Mouse (Mus musculus) subcutaneous adipose tissue, adult 2 months (tissue): ENCODE results near the gene Susd2. TPM values are rescaled to one million over a fixed set of nuclear protein-coding genes. Genes with fewer than 3 reads are reported as not detected.

Source experiments
- polyA plus RNA-seq: library from polyadenylated mRNA; depleted of rRNA; stranded (reverse); fragments of >200 nt; gene quantifications from 2 replicates; pipeline ENCODE4 v1.2.3, GENCODE M21; 2012; ENCODE audit warnings: low replicate concordance; rRNA removed

Susd2 gene
- polyA plus RNA-seq, result 10.9 and 26.2 TPM in 2 replicates

DNA sequence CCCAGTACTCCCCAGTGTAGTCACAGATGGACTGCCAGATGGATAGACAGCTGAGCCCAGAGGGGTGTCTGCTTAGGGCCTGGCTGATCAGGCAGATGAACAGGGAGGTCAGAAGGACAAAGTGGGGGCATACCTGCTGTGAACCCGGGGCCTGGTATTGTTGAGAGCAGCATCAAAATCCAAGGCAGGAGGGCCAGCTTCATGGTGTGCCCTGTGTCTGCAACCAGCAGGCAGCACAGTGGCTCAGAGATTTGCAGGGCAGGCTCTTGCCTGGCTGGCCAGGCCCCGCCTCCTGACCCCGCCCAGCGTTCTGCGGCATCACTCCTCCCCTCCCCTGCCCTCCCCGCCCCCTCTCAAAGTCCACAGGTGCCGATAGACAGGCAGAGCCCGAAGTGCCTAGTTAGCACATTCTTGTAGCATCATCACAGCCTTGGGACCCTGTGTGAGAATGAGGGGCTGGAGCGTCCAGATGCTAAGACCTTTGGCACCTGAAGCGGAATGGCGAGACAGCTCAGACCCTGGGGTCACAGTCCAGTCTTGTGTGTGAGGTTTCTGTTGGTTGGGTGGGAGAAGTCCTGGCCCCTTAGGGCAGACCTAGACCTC, at the start of gene Susd2:
Susd2 (minus strand) TSS at position 268 of the 603 bp plus-strand sequence.

DNA sequence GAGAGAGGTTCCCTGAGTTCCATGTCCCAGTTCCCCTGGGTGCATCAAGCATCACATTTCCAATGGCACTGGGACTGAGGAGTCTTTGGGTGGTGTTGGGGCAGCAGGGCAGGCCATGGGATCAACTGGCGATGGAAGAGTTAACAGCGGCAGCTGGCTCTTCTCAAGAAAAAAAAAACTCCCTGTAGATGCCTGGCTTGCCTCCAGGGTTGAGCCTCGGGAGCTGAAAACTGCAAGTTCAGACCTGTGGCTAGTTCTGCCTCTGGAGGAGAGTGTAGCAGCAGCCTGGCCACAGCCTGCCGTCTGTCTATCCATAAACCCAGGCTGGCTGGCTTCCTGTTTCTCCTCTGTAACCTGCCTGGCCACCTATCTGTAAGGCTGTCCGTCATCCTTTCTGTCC, 54.7 kb downstream of the Susd2 start, which contains the start of gene Ggt5:
Ggt5 (plus strand) TSS at position 212 of the 400 bp plus-strand sequence.

Other genes with a start within 250 kb of the Susd2 start
- 0.52 and 1.0 TPM in 2 replicates for gene Upb1, start 242.9 kb downstream of the Susd2 start, polyA plus RNA-seq
- 17.6 and 30.4 TPM in 2 replicates for gene Snrpd3, start 126.5 kb downstream of the Susd2 start, polyA plus RNA-seq
- gene Gucd1, start 126.0 kb downstream of the Susd2 start, polyA plus RNA-seq, result 51.6 and 74.4 TPM in 2 replicates
- gene Lrrc75b, start 83.7 kb downstream of the Susd2 start, polyA plus RNA-seq, result 0.19 and 1.6 TPM in 2 replicates
- gene Ggt1, start 82.4 kb downstream of the Susd2 start, polyA plus RNA-seq, result 0.26 and 2.4 TPM in 2 replicates
- gene Ggt5, start 54.7 kb downstream of the Susd2 start, polyA plus RNA-seq, result 86.3 and 181 TPM in 2 replicates
- 33.4 and 65.4 TPM in 2 replicates for gene Cabin1, start 120.3 kb upstream of the Susd2 start, polyA plus RNA-seq
- gene Ddt, start 129.4 kb upstream of the Susd2 start, polyA plus RNA-seq, result 98.3 and 207 TPM in 2 replicates
- gene Gm20441, start 136.9 kb upstream of the Susd2 start, polyA plus RNA-seq, result 0.21 and 0.37 TPM in 2 replicates
- gene Gstt3, start 137.4 kb upstream of the Susd2 start, polyA plus RNA-seq, result 27.3 and 28.0 TPM in 2 replicates
- gene Gstt1, start 154.6 kb upstream of the Susd2 start, polyA plus RNA-seq, result 113 and 180 TPM in 2 replicates
- gene Gstt4, start 178.5 kb upstream of the Susd2 start, polyA plus RNA-seq, result 0.17 TPM in 1 of 2 replicates, not detected in the other
- 163 and 231 TPM in 2 replicates for gene Gstt2, start 193.4 kb upstream of the Susd2 start, polyA plus RNA-seq
- gene Mif, start 216.2 kb upstream of the Susd2 start, polyA plus RNA-seq, result 463 and 1,518 TPM in 2 replicates
- 5.6 and 9.5 TPM in 2 replicates for gene Derl3, start 249.4 kb upstream of the Susd2 start, polyA plus RNA-seq